Mouse (Mus musculus): ENCODE measurements around the gene Olfr196.
"Not testable (repeated sequence)": the region's sequence is repeated elsewhere in the genome, so short reads cannot be mapped to it uniquely, and the experiment has no call there.

Gene Olfr196

DNA sequence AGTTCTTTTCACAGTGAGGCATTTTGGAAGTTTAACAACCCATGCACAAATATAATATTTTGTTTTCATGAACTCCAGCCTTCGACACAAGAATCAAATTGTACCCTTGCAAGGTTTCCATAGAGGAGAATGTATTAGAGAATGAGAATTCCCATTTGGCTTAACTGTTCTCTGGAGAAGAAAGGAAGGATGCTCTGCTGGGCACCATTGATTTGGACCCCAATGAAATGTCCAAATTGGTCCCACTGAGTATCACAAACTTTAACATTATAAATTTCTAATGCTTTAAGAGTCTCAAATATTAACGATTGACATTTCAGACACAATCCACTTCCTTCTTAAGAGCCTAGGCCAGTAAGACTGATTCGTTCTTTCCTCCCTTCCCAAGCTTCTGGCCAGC is at the start of gene Olfr196:
Gene Olfr196, minus strand, starts transcription at position 101 of the 400 bp plus-strand sequence.
- no peak for DNase-seq (ENCODE audit: low spot score)

DNA sequence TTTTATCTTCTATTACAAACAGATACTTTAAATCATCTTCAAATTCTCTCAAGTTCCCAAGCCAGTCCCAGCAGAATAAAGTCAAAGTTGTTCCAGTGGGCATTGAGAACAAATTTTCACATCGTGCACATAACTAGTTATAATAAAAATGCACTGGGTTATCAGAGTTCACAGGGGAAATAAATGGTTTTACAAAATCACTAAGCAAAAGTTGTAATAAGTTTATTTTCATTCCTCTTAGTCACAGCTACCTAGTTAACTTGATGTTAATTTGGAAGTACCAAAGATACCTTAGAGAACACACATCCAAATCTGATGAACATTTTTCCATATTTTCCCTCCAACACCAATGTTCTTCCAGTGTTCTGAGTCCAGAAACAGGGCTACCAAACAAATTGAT is 49.4 kb upstream of the Olfr196 start, which contains the start of gene Olfr199:
Gene Olfr199, minus strand, starts transcription at position 101 of the 400 bp plus-strand sequence.
- DNase-seq (ENCODE audit: low spot score) = not testable (repeated sequence)

DNA sequence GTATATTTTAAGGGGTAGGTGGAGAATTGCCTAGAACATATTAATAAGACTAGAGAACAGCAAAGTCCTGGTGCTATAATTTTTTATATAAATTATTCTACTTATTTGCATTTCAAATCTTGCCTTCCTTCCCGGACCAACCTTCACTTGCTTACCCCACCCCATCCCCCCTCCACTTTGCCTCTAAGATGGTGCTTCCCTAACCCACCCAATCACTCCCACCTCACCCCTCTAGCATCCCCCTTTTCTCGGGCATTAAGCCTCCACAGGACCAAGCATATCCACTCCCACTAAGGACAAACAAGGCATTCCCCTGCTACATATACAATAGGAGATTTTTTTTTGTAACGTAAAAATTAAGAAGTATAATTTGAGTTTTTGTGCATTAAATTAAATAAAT is 47.6 kb upstream of the Olfr196 start:
- DNase-seq (ENCODE audit: low spot score) = not testable (repeated sequence)

DNA sequence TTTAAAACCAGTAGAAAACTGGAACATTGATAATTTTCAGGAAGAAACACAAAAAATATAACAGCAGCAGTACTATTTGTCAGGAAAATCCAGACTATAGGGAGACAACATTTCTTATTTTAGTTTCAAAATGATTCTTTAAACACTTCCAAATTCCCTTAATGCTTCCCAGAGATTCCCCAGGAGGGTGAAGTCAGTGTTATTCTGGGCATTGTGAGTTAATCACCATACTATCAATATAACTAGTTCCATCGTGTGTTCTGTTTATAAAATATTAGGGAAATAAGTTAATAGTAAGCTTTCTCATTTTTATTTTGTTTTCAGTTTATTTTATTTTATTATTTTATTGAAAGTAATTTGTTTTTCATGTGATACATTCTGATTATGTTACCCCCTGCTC is 33.2 kb upstream of the Olfr196 start, which contains the start of gene Olfr198:
Gene Olfr198, minus strand, starts transcription at position 101 of the 400 bp plus-strand sequence.
- not testable (repeated sequence) for DNase-seq (ENCODE audit: low spot score)

DNA sequence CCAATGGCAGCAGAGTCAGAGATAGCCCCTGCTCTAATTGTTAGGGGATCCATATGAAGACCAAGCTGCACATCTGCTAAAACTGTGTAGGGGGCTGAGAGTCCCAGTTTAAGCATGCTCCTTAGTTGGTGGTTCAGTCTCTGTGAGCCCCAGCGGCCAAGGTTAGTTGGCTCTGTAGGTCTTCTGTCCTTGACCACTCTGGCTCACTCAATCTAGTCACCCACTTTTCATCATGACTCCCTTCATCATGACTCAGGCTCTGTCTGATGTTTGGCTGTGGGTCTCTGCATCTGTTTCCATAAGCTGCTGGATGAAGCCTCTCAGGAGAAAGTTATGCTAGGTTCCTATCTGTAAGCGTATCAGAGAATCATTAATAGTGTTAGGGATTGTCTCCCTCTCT is 18.3 kb downstream of the Olfr196 start:
- no peak for DNase-seq (ENCODE audit: low spot score)

DNA sequence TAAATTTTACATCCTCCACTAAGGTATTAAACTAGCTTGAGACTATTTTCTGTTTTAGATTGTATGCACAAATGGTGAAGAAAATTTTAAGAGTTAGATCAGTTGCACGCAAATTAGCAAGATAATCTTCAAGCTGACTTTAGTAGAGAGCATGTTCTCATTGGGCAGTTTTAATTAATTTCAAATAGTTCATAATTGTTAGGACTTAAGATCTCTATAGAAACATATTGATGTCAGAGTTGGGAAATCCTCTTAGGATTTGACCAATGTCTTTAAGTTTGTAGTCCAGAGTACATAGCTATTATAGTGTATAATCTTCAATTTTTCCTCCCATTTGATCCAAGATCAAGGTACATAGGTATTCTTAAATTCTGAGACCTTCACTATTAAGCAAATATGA is 23.5 kb downstream of the Olfr196 start, which contains the start of gene Olfr195:
Gene Olfr195, plus strand, starts transcription at position 301 of the 400 bp plus-strand sequence.
- no peak for DNase-seq (ENCODE audit: low spot score)

DNA sequence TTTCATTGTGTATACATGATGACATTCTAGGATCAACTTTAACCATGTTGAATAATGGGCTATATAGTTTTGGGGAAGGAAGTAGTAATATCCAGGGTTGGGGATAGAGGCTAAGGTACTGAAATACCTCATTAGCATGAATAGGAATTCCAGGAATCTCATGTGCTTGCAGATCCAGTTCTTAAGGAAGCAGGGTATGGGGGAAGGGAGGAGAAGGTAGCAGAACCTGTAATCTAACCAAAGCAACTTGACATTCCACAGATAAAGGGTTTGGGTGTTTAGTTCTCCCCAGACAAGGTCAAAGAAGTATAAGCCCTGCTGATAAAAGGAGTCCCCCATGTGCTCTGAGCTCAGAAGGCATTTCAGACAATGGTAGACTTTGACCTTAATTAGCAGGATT is 29.1 kb downstream of the Olfr196 start:
- DNase-seq (ENCODE audit: low spot score) = no peak

DNA sequence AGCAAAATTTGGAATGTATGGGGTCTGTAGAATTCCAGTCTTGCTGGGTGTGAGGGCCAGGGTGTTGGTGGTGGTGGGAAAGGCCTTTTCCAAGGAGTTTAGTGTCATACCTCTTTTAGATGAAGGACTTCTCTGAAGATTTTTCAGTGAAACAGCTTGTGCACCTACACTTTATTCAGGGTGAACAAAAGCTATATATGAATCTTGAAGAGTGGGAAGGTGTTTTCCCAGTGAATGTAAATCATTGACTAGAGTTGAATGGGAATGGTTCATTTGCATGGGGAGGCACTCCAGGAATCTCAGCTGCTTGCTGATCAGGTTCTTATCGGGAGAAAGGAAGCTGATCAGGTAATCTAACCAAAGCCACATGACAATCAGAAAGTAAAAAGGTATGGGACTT is 39.5 kb downstream of the Olfr196 start:
- DNase-seq (ENCODE audit: low spot score) = no peak

DNA sequence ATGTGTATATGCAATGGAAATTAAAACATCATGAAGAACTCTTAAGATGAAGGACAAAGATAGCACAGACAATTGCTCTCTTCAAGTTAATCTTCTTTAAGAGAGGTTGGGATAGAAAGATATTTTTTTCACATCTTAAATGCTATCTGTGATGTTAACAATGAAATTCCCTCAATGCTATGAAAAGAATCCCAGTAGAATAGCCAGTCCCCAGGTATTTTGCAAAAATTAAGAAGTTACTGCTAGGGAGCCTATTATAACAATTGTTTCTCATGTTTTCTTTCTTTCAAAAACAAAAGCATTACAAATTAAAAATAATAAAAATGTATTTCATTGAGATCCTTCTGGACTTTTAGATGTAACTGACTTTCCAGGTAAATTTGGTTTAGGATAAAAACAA is 49.3 kb downstream of the Olfr196 start, which contains the start of gene Olfr194:
Gene Olfr194, minus strand, starts transcription at position 101 of the 400 bp plus-strand sequence.
- no peak for DNase-seq (ENCODE audit: low spot score)

Data from left cerebral cortex, adult 11 months (tissue).